Mouse (Mus musculus) urinary bladder, adult 2 months (tissue): ENCODE data around the gene Zc3h7b. TPM values are rescaled to one million over a fixed set of nuclear protein-coding genes. Genes with fewer than 3 reads are reported as not detected.

Experiments
- DNase-seq: peaks from one replicate; pipeline ENCODE4 v3.0.0; 2022; ENCODE audit warnings: low spot score
- polyA plus RNA-seq: library from polyadenylated mRNA; depleted of rRNA; stranded (reverse); fragments of >200 nt; gene quantifications from 2 replicates; pipeline ENCODE4 v1.2.3, GENCODE M21; 2012; rRNA removed

Zc3h7b gene
- polyA plus RNA-seq, 1 experiment: 30.8 TPM

- no peak for DNase-seq
Observed at GRCm38 (mm10) chr15:81845033-81845625, 100.3 kb downstream of the Zc3h7b start.

- no peak for DNase-seq
Observed at GRCm38 (mm10) chr15:81845724-81846123, 100.9 kb downstream of the Zc3h7b start.

Other genes starting within 250 kb of the Zc3h7b start
- 15.4 and 32.8 TPM in 2 replicates for gene Ep300, start 159.7 kb upstream of the Zc3h7b start, polyA plus RNA-seq
- gene L3mbtl2, start 81.2 kb upstream of the Zc3h7b start, polyA plus RNA-seq: 16.4 and 18.0 TPM in 2 replicates
- gene Chadl, start 47.8 kb upstream of the Zc3h7b start, polyA plus RNA-seq: 3.0 and 3.9 TPM in 2 replicates
- gene Rangap1, start 473 bp downstream of the Zc3h7b start, polyA plus RNA-seq: 29.4 and 31.0 TPM in 2 replicates
- gene Tef, start 57.4 kb downstream of the Zc3h7b start, polyA plus RNA-seq: 193 and 226 TPM in 2 replicates
- 18.0 and 24.4 TPM in 2 replicates for gene Tob2, start 113.7 kb downstream of the Zc3h7b start, polyA plus RNA-seq
- 44.3 and 49.6 TPM in 2 replicates for gene Phf5a, start 126.9 kb downstream of the Zc3h7b start, polyA plus RNA-seq
- gene Aco2, start 127.3 kb downstream of the Zc3h7b start, polyA plus RNA-seq: 185 and 189 TPM in 2 replicates
- gene Polr3h, start 181.2 kb downstream of the Zc3h7b start, polyA plus RNA-seq: 17.2 and 17.4 TPM in 2 replicates
- gene Csdc2, start 191.7 kb downstream of the Zc3h7b start, polyA plus RNA-seq: 20.2 and 29.6 TPM in 2 replicates
- gene Pmm1, start 215.9 kb downstream of the Zc3h7b start, polyA plus RNA-seq: 76.2 and 80.5 TPM in 2 replicates
- not detected in 2 replicates for gene 1700029P11Rik, start 235.5 kb downstream of the Zc3h7b start, polyA plus RNA-seq
- 18.3 and 20.4 TPM in 2 replicates for gene Xrcc6, start 242.8 kb downstream of the Zc3h7b start, polyA plus RNA-seq